Mouse (Mus musculus) liver, embryonic 14.5 days (tissue): ENCODE results near the gene Chka. TPM values are rescaled to one million over a fixed set of nuclear protein-coding genes. Genes with fewer than 3 reads are reported as not detected.

Source experiments
- ATAC-seq: fragments of 200-750 bp; cut with Nextera tagmentation; 2 replicates; pipeline ENCODE4 v1.8.0; 2017; ENCODE audit warnings: moderate number of reproducible peaks, mild to moderate bottlenecking, moderate library complexity; ENCODE audit not compliant: insufficient read depth
- DNase-seq, 3 experiments: peaks; one replicate each; pipeline ENCODE4 v3.0.0-alpha.2; 2012 to 2013; ENCODE audit warnings: low read depth in 3 of 3, low spot score in 3 of 3
- H3K27ac ChIP-seq: fragments of 300-500 bp; sonication (generic); 2 replicates; pipeline ENCODE4 v1.5.1; 2014; ENCODE audit warnings: moderate library complexity, mild to moderate bottlenecking, control low read depth, inconsistent platforms
- H3K27me3 ChIP-seq: fragments of 300-500 bp; sonication (generic); 2 replicates; pipeline ENCODE4 v1.6.1; 2014; ENCODE audit warnings: mild to moderate bottlenecking, low read length, moderate library complexity; ENCODE audit not compliant: control insufficient read depth, insufficient read depth
- H3K36me3 ChIP-seq: fragments of 300-500 bp; sonication (generic); replicated peaks from 2 replicates; pipeline ENCODE4 v1.6.1; 2014; ENCODE audit warnings: low read depth; ENCODE audit not compliant: control insufficient read depth, insufficient read depth
- H3K4me1 ChIP-seq, 2 experiments: fragments of 200-500 bp in 1 of 2; fragments of 300-500 bp in 1 of 2; sonication (generic) in 1 of 2; replicated peaks; 2 replicates each; pipeline ENCODE4 v1.6.1; 2012 to 2014; ENCODE audit warnings: antibody characterized with exemption in 1 of 2, inconsistent platforms in 1 of 2, low read length in 1 of 2; ENCODE audit not compliant: control insufficient read depth in 2 of 2, insufficient read depth in 2 of 2
- H3K4me2 ChIP-seq: fragments of 300-500 bp; sonication (generic); 2 replicates; pipeline ENCODE4 v1.6.1; 2014; ENCODE audit warnings: low read depth, mild to moderate bottlenecking, control low read depth, moderate library complexity
- H3K4me3 ChIP-seq, 2 experiments: fragments of 200-500 bp in 1 of 2; fragments of 300-500 bp in 1 of 2; sonication (generic) in 1 of 2; 2 replicates each; pipeline ENCODE4 v1.5.1; 2012 to 2014; ENCODE audit warnings: low read depth in 2 of 2, low read length in 2 of 2, mild to moderate bottlenecking in 2 of 2, control low read depth in 1 of 2, inconsistent platforms in 1 of 2, moderate library complexity in 1 of 2; ENCODE audit not compliant: insufficient read depth in 1 of 2
- H3K9ac ChIP-seq: fragments of 300-500 bp; sonication (generic); replicated peaks from 2 replicates; pipeline ENCODE4 v1.6.1; 2014; ENCODE audit warnings: mild to moderate bottlenecking, control low read depth, moderate library complexity
- H3K9me3 ChIP-seq: fragments of 300-500 bp; sonication (generic); 2 replicates; pipeline ENCODE4 v1.6.1; 2016; ENCODE audit warnings: low read length, mixed read lengths; ENCODE audit not compliant: control insufficient read depth
- CTCF ChIP-seq: IDR thresholded peaks from 2 replicates; pipeline ENCODE4 v1.5.1; 2016; ENCODE audit warnings: antibody characterized with exemption, low read depth, control low read depth
- EP300 ChIP-seq: IDR thresholded peaks from 2 replicates; pipeline ENCODE4 v1.6.1; 2016; ENCODE audit warnings: antibody characterized with exemption, low read depth
- WGBS: fragments of 180-500 bp; shearing (Covaris S2); extraction: QIAGEN DNeasy Blood & Tissue Kit; methylation state at CpG from one replicate; pipeline ENCODE4 v1.1.7; 2014; ENCODE audit not compliant: insufficient replicate concordance; 5-methylcytosine and 5-hydroxymethylcytosine counted together
- polyA plus RNA-seq, 2 experiments: library from polyadenylated mRNA; depleted of rRNA in 1 of 2; stranded (reverse) in 1 of 2; unstranded in 1 of 2; fragments of >200 nt; fragmentation: Nextera tagmentation in 1 of 2; extraction: Ambion mirVana in 1 of 2; gene quantifications; 2 replicates each; pipeline versions ENCODE4 v1.2.1 to v1.2.3; 2012 to 2014

The Chka gene
- polyA plus RNA-seq, 2 experiments, result 10.3 to 17.0 TPM

GRCm38 (mm10) chr19:3832851-3833353, 18.7 kb upstream of the Chka start:
- 29% methylated on average over 4 of the region's 4 CpGs for WGBS
- Histone ChIP-seq H3K4me3 (no peak overlapping the region), H3K9ac (no peak overlapping the region), H3K27ac (peak overlapping the region; percentile 3), H3K27me3 (no peaks in the 10 kb centered on the region), H3K4me1 (peaks cover 9 to 17% of the 10 kb centered on the region in 2 experiments), H3K4me2 (no peak overlapping the region), H3K9me3 (no peaks in the 10 kb centered on the region), H3K36me3 (no peaks in the 10 kb centered on the region)
- TF ChIP-seq CTCF (no peak), EP300 (no peak)
- ATAC-seq (peak; percentile 44; the same call in 1 of the 2 replicates), DNase-seq (peak in 1 of 3 experiments; percentile 32)

- Histone ChIP-seq H3K4me1 (peaks cover 9 to 17% of the 10 kb centered on the region in 2 experiments), H3K4me3 (no peak overlapping the region), H3K27ac (no peak overlapping the region), H3K36me3 (no peaks in the 10 kb centered on the region), H3K4me2 (no peak overlapping the region), H3K27me3 (no peaks in the 10 kb centered on the region), H3K9ac (no peak overlapping the region), H3K9me3 (no peaks in the 10 kb centered on the region)
- 75% methylated on average over 7 of the region's 7 CpGs for WGBS
- no peak for ATAC-seq
- DNase-seq, result no peak
- TF ChIP-seq CTCF (no peak), EP300 (no peak)
These were observed 17.3 kb upstream of the Chka start for GRCm38 (mm10) chr19:3834301-3834700.

GRCm38 (mm10) chr19:3836791-3837190, 14.8 kb upstream of the Chka start:
- H3K27ac ChIP-seq, result no peak overlapping the region
- WGBS, result 56% methylated on average over 9 of the region's 9 CpGs
- H3K9ac ChIP-seq, result no peak overlapping the region
- no peak overlapping the region for H3K4me3 ChIP-seq
- H3K9me3 ChIP-seq, result no peaks in the 10 kb centered on the region
- H3K27me3 ChIP-seq, result no peaks in the 10 kb centered on the region
- H3K36me3 ChIP-seq, result no peaks in the 10 kb centered on the region
- no peak for TF ChIP-seq CTCF
- TF ChIP-seq EP300, result no peak
- no peak overlapping the region for H3K4me2 ChIP-seq
- DNase-seq (no peak), ATAC-seq (no peak)
- H3K4me1 ChIP-seq, result peaks cover 7 to 14% of the 10 kb centered on the region in 2 experiments

GRCm38 (mm10) chr19:3838931-3839330, 12.6 kb upstream of the Chka start:
- Histone ChIP-seq H3K36me3 (no peaks in the 10 kb centered on the region), H3K4me1 (peaks cover 0 to 6% of the 10 kb centered on the region in 2 experiments; a peak in 3 of 4 replicates), H3K27me3 (no peaks in the 10 kb centered on the region), H3K27ac (no peak overlapping the region), H3K4me3 (no peak overlapping the region), H3K4me2 (no peak overlapping the region), H3K9me3 (no peaks in the 10 kb centered on the region), H3K9ac (no peak overlapping the region)
- TF ChIP-seq EP300 (no peak), CTCF (no peak)
- WGBS, result 63% methylated on average over 3 of the region's 3 CpGs
- ATAC-seq (no peak), DNase-seq (no peak)

- no peaks in the 10 kb centered on the region for H3K36me3 ChIP-seq
- H3K27me3 ChIP-seq, result no peaks in the 10 kb centered on the region
- 44% methylated on average over 2 of the region's 2 CpGs for WGBS
- H3K4me3 ChIP-seq, result no peak overlapping the region
- no peaks in the 10 kb centered on the region for H3K9me3 ChIP-seq
- H3K4me2 ChIP-seq, result no peak overlapping the region
- H3K9ac ChIP-seq, result no peak overlapping the region
- no peak for DNase-seq
- TF ChIP-seq EP300 (no peak), CTCF (no peak)
- peaks cover 0 to 6% of the 10 kb centered on the region in 2 experiments; a peak in 3 of 4 replicates for H3K4me1 ChIP-seq
- H3K27ac ChIP-seq, result no peak overlapping the region
- no peak for ATAC-seq
These were observed 11.9 kb upstream of the Chka start for GRCm38 (mm10) chr19:3839686-3840085.
